Mouse (Mus musculus): ENCODE measurements around the gene Krt6b. TPM values are rescaled to one million over a fixed set of nuclear protein-coding genes. Genes with fewer than 3 reads are reported as not detected.
"Not testable (repeated sequence)": the region's sequence is repeated elsewhere in the genome, so short reads cannot be mapped to it uniquely, and the experiment has no call there.

Krt6b gene
- total RNA-seq (2021): not detected

DNA sequence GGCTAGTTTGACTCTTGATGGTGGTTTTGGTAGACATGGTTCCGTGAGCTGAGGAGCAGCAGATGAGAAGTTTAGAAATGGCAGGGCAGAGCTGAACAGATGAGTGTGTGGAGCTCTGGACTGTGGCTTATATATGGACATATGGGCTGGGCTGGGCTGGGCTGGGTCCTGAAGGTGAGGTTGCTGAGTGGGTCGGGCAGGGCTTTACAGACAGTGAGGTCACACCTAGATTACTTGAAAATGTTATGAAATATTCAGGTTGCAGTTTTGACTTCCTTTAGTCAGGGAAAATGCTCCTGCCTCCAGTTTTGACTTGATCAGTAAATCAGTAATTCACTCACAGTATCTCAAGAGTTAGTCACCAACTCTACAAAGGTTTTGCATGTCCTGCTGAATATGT is at the start of gene Krt6b:
Gene Krt6b, minus strand, starts transcription at position 101 of the 400 bp plus-strand sequence.
- intact Hi-C loops (cut with DNase I): no loop called here
- no peak for DNase-seq

DNA sequence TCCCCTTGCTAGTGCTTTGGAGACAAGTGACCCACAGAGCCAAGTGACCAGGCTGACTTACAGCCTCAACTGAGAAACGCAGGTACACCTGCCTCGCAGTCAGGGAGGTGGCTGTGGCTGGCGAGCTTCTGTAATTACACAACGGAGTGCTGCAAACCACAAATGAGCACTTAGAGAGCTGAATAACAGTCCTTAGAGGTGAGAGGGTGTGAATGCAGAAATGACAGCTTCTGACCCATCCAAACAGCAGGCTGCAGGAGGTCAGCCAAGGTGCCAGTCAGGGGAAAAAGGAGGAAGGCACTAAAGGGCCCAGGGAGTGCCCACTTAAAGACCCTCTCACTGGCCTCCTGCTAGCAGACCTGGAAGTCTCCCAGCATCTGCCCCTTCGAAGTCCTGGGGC is 44.6 kb upstream of the Krt6b start:
- intact Hi-C loops (cut with DNase I): no loop called here
- DNase-seq: no peak

- intact Hi-C loops (cut with DNase I): no loop called here
- DNase-seq: no peak
Observed at GRCm38 (mm10) chr15:101715831-101716230, 35.7 kb upstream of the Krt6b start.

- intact Hi-C loops (cut with DNase I): no loop called here
Observed at GRCm38 (mm10) chr15:101714356-101714755, 34.3 kb upstream of the Krt6b start.

DNA sequence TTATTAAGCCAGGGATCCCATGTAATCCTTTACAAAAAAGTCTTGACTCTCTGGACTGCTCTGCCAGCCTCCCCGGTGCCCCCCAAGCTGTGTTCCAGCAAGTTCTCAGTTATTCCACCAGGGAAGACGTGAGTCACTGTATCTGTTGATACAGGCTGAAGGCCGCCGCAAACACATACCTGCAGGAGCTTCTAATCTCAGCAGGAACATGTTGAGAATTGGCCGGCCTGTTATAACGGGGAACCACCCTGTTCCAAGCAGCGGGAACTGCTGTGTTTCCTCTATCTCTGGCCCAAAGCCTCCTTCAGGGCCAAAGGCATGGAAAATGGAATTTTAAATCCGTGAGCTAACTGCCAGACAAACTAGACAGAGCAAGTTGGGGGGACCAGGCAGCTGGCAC is 33.6 kb upstream of the Krt6b start:
- DNase-seq: no peak

More at GRCm38 (mm10) chr15:101714356-101714755, 34.3 kb upstream of the Krt6b start:
- DNase-seq: no peak

DNA sequence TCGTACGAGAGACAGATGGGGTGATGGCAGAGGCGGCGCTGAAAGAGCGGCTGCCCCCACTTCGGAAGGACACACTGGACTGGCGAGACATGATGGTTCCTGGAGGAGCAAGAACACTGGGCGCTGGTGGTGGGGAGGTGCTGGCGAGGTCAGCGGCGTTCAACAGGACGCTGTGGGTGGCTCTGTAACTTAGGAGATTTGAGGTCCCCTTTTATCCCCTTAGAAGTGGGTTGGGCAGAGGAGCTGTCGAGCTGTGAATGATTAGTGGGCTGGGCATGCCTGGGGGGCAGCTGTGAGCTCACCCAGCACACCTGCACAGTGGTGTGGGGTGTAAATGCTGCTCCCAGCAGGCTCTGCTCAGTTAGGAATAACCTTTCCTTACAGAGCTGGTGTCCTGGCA is 32.6 kb upstream of the Krt6b start, which contains the start of gene Krt5:
Gene Krt5, minus strand, starts transcription at position 179 of the 400 bp plus-strand sequence.
- intact Hi-C loops (cut with DNase I): no loop called here
- DNase-seq: no peak

More for the DNA sequence above, 33.6 kb upstream of the Krt6b start:
- intact Hi-C loops (cut with DNase I): no loop called here

DNA sequence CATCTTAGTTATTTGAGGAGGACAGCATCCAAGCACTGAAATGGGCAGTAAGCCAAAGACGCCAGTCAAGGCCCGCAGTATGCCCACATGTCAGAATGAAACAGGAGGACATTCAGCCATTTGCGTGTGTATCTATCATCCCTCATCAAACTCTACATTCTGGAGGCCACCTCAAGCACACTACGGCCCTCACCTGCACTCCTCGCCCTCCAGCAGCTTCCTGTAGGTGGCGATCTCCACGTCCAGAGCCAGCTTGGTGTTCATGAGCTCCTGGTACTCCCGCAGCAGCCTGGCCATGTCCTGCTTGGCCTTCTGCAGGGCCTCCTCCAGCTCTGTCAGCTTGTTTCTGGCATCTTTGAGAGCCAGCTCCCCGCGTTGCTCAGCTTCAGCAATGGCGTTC is 28.6 kb upstream of the Krt6b start:
- DNase-seq: no peak
- intact Hi-C loops (cut with DNase I): no loop called here

GRCm38 (mm10) chr15:101707454-101707853 is 27.4 kb upstream of the Krt6b start:
- intact Hi-C loops (cut with DNase I): no loop called here
- no peak for DNase-seq

DNA sequence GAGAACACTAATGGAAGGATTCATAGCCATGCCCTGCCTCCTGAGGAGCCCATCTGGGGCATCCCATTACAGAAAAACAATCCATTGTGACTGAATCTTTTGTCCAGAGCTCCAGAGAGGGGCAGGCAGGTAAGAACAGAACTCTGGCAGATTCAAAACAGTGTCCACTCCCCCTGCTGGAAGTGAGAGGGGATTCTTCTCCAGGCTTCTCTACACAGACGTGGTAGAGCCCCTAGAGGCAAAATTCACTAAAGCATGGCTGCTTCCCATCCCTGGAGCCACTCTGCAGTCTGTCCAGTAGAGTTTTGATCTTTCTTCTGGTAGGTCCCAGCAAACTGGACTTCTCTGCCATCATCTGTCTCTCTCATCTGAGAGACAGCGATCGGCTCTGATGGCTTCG is 24.0 kb upstream of the Krt6b start:
- intact Hi-C loops (cut with DNase I): no loop called here
- DNase-seq: no peak

DNA sequence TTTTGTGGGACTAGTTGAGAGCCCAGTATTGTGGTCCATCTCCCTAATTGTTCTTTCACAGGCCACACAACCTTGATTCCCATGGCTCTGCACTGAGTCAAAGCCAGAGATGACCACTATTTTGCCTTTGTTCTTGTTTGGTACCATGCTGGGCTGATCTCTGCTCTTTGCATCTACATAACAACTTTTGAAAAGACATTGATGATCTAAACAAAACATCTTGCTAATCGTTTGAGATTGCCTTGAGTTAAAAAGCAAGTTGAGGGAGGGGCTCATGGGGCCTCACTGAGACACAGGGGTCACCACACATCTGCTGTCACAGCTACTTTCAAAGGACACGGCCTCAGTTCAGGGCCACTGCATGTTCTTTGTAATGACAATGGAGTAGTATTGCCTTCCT is 22.3 kb upstream of the Krt6b start:
- DNase-seq: no peak

DNA sequence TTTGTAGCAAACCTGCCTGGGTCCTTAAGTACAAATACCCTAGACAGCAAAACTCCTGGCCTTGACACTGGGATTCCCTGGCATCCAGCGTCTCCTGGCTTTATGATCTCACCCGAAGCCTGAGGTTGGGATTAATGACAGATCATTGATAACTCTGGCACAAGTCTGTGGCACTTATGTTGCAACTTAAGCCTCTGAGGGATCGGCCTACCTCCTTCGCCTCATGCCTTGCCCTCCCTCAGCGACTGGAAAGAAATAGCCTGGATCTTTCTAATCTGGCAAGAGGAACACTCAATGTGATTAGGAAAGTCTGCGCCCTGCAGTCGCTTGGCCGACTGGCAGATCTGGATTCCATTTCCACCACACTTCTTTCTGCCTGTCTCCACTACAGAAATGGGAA is 19.8 kb upstream of the Krt6b start:
- no peak for DNase-seq
- intact Hi-C loops (cut with DNase I): no loop called here

More for the DNA sequence above, 22.3 kb upstream of the Krt6b start:
- intact Hi-C loops (cut with DNase I): no loop called here

GRCm38 (mm10) chr15:101699192-101699591 is 19.1 kb upstream of the Krt6b start:
- no peak for DNase-seq
- intact Hi-C loops (cut with DNase I): no loop called here

GRCm38 (mm10) chr15:101697326-101698188 is 17.5 kb upstream of the Krt6b start:
- intact Hi-C loops (cut with DNase I): no loop called here
- DNase-seq: no peak

- intact Hi-C loops (cut with DNase I): no loop called here
- no peak for DNase-seq
Observed at GRCm38 (mm10) chr15:101694207-101694606, 14.1 kb upstream of the Krt6b start, which contains the start of gene Krt6a. Krt6a (minus strand) TSS chr15:101694307.

- DNase-seq; intact Hi-C loops (cut with DNase I): not testable (repeated sequence)
Observed at GRCm38 (mm10) chr15:101690460-101690859, 10.4 kb upstream of the Krt6b start.

- DNase-seq: no peak
- intact Hi-C loops (cut with DNase I): no loop called here
Observed at GRCm38 (mm10) chr15:101688161-101688560, 8.1 kb upstream of the Krt6b start.

DNA sequence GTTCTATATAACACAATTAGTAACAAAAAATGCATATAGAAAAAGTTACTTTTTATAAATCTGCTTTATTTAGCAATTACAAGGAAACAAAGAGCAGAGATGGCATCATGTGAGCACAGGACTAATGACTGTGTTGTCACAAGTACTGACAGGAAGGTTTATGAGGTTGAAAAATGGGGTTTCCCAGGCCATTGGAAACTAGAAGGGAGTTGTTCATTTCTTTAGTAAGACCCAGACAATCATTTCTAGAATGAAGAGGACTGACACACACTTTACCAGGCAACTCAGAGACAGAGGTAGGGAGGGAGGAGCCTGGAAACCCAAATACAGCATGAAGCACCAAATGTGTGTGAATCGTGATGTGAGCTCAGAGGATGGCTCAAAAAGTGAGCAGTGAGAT is 4.1 kb downstream of the Krt6b start:
- intact Hi-C loops (cut with DNase I): no loop called here
- DNase-seq: no peak

DNA sequence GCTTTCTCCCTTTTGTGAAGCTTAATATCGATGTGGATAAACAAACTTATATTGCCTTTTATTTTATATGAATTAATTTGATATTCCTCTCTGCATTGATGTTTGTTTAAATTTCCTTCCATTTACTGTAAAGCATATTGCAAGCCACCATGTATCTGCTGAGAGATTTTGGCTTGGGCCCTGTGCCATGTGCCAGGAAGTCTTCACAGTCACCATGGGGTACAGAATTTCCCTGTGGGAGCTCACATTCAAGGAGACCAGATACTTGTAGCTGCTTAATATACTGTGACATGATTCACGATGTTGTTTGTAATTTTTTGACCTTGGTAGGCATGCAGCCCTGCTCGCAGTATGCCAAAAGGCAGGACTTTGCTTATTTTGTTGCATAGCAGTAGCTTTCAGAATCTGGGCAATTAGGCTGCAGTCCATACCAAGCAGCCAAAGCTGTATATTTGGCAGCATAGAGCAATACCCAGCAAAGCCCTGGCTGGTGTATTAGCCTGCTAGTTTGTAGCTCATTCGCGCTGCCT is 27.3 kb downstream of the Krt6b start:
- DNase-seq: no peak
- intact Hi-C loops (cut with DNase I): no loop called here

DNA sequence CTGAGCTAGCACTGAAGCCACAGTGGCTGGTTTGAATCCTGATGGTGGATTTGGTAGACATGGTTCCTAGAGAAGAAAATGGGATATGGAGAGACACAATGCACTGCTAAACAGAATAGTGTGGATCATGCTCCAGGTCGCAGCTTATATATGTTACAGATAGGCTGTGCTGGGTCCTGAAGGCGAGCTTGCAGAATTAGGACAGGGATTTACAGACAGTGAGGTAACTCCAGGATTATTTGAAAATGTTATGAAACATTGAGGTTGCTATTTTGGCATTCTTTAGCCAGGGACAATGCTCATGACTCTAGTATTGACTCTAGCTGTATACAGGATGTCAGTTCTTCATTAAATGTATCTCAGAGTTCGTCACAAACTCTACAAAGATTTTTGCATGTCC is 32.8 kb downstream of the Krt6b start, which contains the start of gene Gm5478:
Gene Gm5478, minus strand, starts transcription at position 101 of the 400 bp plus-strand sequence.
- no peak for DNase-seq
- intact Hi-C loops (cut with DNase I): no loop called here

DNA sequence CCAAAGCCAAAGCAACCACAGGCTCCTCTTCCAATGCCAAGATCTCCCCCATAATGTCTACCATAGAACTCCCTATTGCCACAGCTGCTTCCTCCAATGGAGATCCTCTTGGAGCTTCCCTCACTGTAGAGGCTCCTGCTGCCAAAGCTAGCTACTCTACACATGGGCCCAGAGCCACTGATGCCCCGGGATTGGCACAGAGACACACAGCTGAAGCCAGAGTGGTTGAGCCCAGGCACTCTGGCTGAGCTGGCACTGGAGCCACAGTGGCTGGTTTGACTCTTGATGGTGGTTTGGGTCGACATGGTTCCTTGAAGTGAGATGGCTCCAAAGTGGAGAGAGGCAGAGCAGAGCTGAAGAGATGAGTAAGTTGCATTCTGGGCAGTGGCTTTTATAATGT is 52.2 kb downstream of the Krt6b start, which contains the start of gene Gm5414:
Gene Gm5414, minus strand, starts transcription at position 305 of the 400 bp plus-strand sequence.
- intact Hi-C loops (cut with DNase I): no loop called here

More for the DNA sequence above, 52.2 kb downstream of the Krt6b start, which contains the start of gene Gm5414:
- DNase-seq: no peak

All from heart, postnatal 36 days (tissue).